Mouse (Mus musculus) E14TG2a.4 (cell line): Measurements from ENCODE around the gene Lrr1.

ENCODE experiments used
- CTCF ChIP-seq: conservative IDR thresholded peaks from 2 replicates; pipeline ENCODE4 v1.5.1; 2014; ENCODE audit warnings: low read length
- NANOG ChIP-seq: IDR thresholded peaks from 2 replicates; pipeline ENCODE4 v1.6.1; 2014; ENCODE audit warnings: borderline replicate concordance, low read length, mixed read lengths
- POU5F1 ChIP-seq: IDR thresholded peaks from 2 replicates; pipeline ENCODE4 v1.6.1; 2014; ENCODE audit warnings: low read length, borderline replicate concordance

GRCm38 (mm10) chr12:69181800-69182199 is 13.2 kb downstream of the Lrr1 start:
- TF ChIP-seq CTCF (no peak), NANOG (no peak), POU5F1 (no peak)
